Mouse (Mus musculus) megakaryocyte, embryonic 14.5 days (primary cell): Measurements from ENCODE around the gene Scn5a.

Source experiments
- FLI1 ChIP-seq: IDR thresholded peaks from 2 replicates; pipeline ENCODE4 v1.6.1; 2012; ENCODE audit warnings: low read length, inconsistent platforms, mixed read lengths
- GATA1 ChIP-seq: IDR thresholded peaks from 3 replicates; pipeline ENCODE4 v1.6.1; 2012; ENCODE audit warnings: mixed read lengths, low read length, inconsistent platforms, borderline replicate concordance

GRCm38 (mm10) chr9:119547528-119547927, 31.3 kb downstream of the Scn5a start:
- TF ChIP-seq GATA1 (no peak), FLI1 (no peak)
